8 mouse cellular contexts compared by ENCODE assay signal in genomic region chr3:102466587-102466986, GRCm38 (mm10). TPM values are rescaled to one million over a fixed set of nuclear protein-coding genes. Genes with fewer than 3 reads are reported as not detected.
DNase-seq lines count a peak whose midpoint lies in the region; ATAC-seq and TF ChIP-seq lines count a peak whose summit lies in the region.

No protein-coding gene starts in this region.

- no peaks in the 10 kb centered on the region for H3K36me3 ChIP-seq in hindbrain, embryonic 11.5 days (ENCODE audit: control insufficient read depth, insufficient read depth, low read length)
- no peaks in the 10 kb centered on the region for H3K36me3 ChIP-seq in hindbrain, embryonic 16.5 days (ENCODE audit: control insufficient read depth, insufficient read depth, low read length)
- no peaks in the 10 kb centered on the region for H3K36me3 ChIP-seq in forebrain, embryonic 13.5 days (ENCODE audit: poor library complexity, severe bottlenecking)
- no peaks in the 10 kb centered on the region for H3K36me3 ChIP-seq in midbrain, embryonic 12.5 days

- H3K27ac ChIP-seq in hindbrain, embryonic 11.5 days (ENCODE audit: low read depth, low read length): no peak overlapping the region
- H3K27ac ChIP-seq in hindbrain, embryonic 16.5 days (ENCODE audit: low read depth, low read length): no peak overlapping the region
- no peak overlapping the region for H3K27ac ChIP-seq in forebrain, embryonic 13.5 days
- no peak overlapping the region for H3K27ac ChIP-seq in midbrain, embryonic 12.5 days (replicated peaks)

- no peak overlapping the region for H3K4me3 ChIP-seq in hindbrain, embryonic 11.5 days (ENCODE audit: low read depth, low read length)
- no peak overlapping the region for H3K4me3 ChIP-seq in hindbrain, embryonic 16.5 days (ENCODE audit: low read length)
- no peak overlapping the region for H3K4me3 ChIP-seq in forebrain, embryonic 13.5 days
- no peak overlapping the region for H3K4me3 ChIP-seq in midbrain, embryonic 12.5 days

- H3K27me3 ChIP-seq in hindbrain, embryonic 11.5 days (ENCODE audit: control insufficient read depth, insufficient read depth, low read length): peaks cover 25% of the 10 kb centered on the region
- H3K27me3 ChIP-seq in hindbrain, embryonic 16.5 days (replicated peaks; ENCODE audit: control insufficient read depth, insufficient read depth, low read length): peaks cover 24% of the 10 kb centered on the region
- H3K27me3 ChIP-seq in forebrain, embryonic 13.5 days: peaks cover 33% of the 10 kb centered on the region
- H3K27me3 ChIP-seq in midbrain, embryonic 12.5 days: peaks cover 44% of the 10 kb centered on the region

- ATAC-seq in hindbrain, embryonic 11.5 days (ENCODE audit: low FRiP score): peak; percentile 70
- ATAC-seq in hindbrain, embryonic 16.5 days: no peak
- ATAC-seq in forebrain, embryonic 13.5 days: peak; percentile 56
- ATAC-seq in midbrain, embryonic 12.5 days (ENCODE audit: low FRiP score, low read depth): peak; percentile 60; the same call in 1 of the 2 replicates

- WGBS in hindbrain, embryonic 11.5 days: 25% methylated on average over 3 of the region's 3 CpGs
- WGBS in hindbrain, embryonic 16.5 days: 26% methylated on average over 3 of the region's 3 CpGs
- 23% methylated on average over 3 of the region's 3 CpGs for WGBS in forebrain, embryonic 13.5 days
- 16% methylated on average over 3 of the region's 3 CpGs for WGBS in midbrain, embryonic 12.5 days

- H3K9ac ChIP-seq in hindbrain, embryonic 11.5 days (ENCODE audit: low read depth, low read length): no peak overlapping the region
- H3K9ac ChIP-seq in hindbrain, embryonic 16.5 days (ENCODE audit: low read depth, low read length): no peak overlapping the region
- no peak overlapping the region for H3K9ac ChIP-seq in forebrain, embryonic 13.5 days
- no peak overlapping the region for H3K9ac ChIP-seq in midbrain, embryonic 12.5 days (replicated peaks)

- no peak for TF ChIP-seq POLR2A in brain, embryonic 14.5 days (IDR thresholded peaks at IDR 0.05; ENCODE audit: borderline replicate concordance, extremely low read depth, insufficient read depth, insufficient read length, poor library complexity, severe bottlenecking)

- H3K9me3 ChIP-seq in hindbrain, embryonic 11.5 days (ENCODE audit: control insufficient read depth, low read length): no peaks in the 10 kb centered on the region
- H3K9me3 ChIP-seq in hindbrain, embryonic 16.5 days (ENCODE audit: control insufficient read depth, low read length): no peaks in the 10 kb centered on the region
- H3K9me3 ChIP-seq in forebrain, embryonic 13.5 days (replicated peaks): no peaks in the 10 kb centered on the region
- no peaks in the 10 kb centered on the region for H3K9me3 ChIP-seq in midbrain, embryonic 12.5 days

- TF ChIP-seq CTCF in brain, embryonic 14.5 days (IDR thresholded peaks at IDR 0.05; ENCODE audit: borderline replicate concordance, extremely low read depth, insufficient read depth, insufficient read length): peak; percentile 85

- no peak overlapping the region for H3K4me2 ChIP-seq in hindbrain, embryonic 11.5 days (replicated peaks; ENCODE audit: low read depth, low read length)
- H3K4me2 ChIP-seq in hindbrain, embryonic 16.5 days (ENCODE audit: low read length): no peak overlapping the region
- no peak overlapping the region for H3K4me2 ChIP-seq in forebrain, embryonic 13.5 days
- H3K4me2 ChIP-seq in midbrain, embryonic 12.5 days (replicated peaks): no peak overlapping the region

- peak; percentile 80 for DNase-seq in hindbrain, embryonic 11.5 days (ENCODE audit: low spot score)
- peak; percentile 66 for DNase-seq in brain, embryonic 14.5 days (ENCODE audit: low read depth)
- peak; percentile 82 for DNase-seq in heart, postnatal 4 days
- peak; percentile 57 to 67 for DNase-seq in left cerebral cortex, adult 18-20 months (ENCODE audit: low spot score in 2 of 2)
- peak; percentile 8 for DNase-seq in thymus, postnatal 0 days (ENCODE audit: low spot score)

- H3K4me1 ChIP-seq in hindbrain, embryonic 11.5 days (replicated peaks; ENCODE audit: control insufficient read depth, insufficient read depth, low read length): no peaks in the 10 kb centered on the region
- H3K4me1 ChIP-seq in hindbrain, embryonic 16.5 days (ENCODE audit: control insufficient read depth, insufficient read depth, low read depth, low read length): no peaks in the 10 kb centered on the region; the same call in 1 of the 2 replicates
- H3K4me1 ChIP-seq in forebrain, embryonic 13.5 days: peaks cover 10% of the 10 kb centered on the region
- peaks cover 3% of the 10 kb centered on the region; the same call in 1 of the 2 replicates for H3K4me1 ChIP-seq in midbrain, embryonic 12.5 days

RNA-seq across cellular contexts. Expression of gene Ngf, which starts 3.1 kb away (rescaled TPM):
- 1.2 and 1.3 TPM in 2 replicates for polyA plus RNA-seq in hindbrain, embryonic 11.5 days (2014; fragmentation: Nextera tagmentation; extraction: Ambion mirVana)
- 0.84 and 1.0 TPM in 2 replicates for polyA plus RNA-seq in hindbrain, embryonic 16.5 days (2015; fragmentation: Nextera tagmentation; extraction: Ambion mirVana)
- polyA plus RNA-seq in brain, embryonic 14.5 days (2012; rRNA removed): 3.2 and 4.2 TPM in 2 replicates
- polyA plus RNA-seq in forebrain, embryonic 13.5 days (2015; fragmentation: Nextera tagmentation; extraction: Ambion mirVana): 0.25 and 0.40 TPM in 2 replicates
- 1 to 10 TPM; 6.3 to 7.2 TPM for total RNA-seq in heart, postnatal 4 days (2021)
- 1 to 10 TPM; 3.4 to 3.6 TPM for total RNA-seq in left cerebral cortex, adult 18-20 months (2021)
- polyA plus RNA-seq in midbrain, embryonic 12.5 days (2016; fragmentation: Nextera tagmentation; extraction: Ambion mirVana): 1.2 and 1.5 TPM in 2 replicates
- 0.46 and 0.55 TPM in 2 replicates for polyA plus RNA-seq in thymus, postnatal 0 days (2015; fragmentation: Nextera tagmentation; extraction: Ambion mirVana)

Comparison
In these comparisons a context has a peak if more than half of its experiments do, and no peak if none do; other contexts are left out.
1. DNase-seq: peak in every context shown above with its lines; median percentile 82 in heart, postnatal 4 days; 80 in hindbrain, embryonic 11.5 days; 66 in brain, embryonic 14.5 days; 62 in left cerebral cortex, adult 18-20 months; 8 in thymus, postnatal 0 days.